Mouse (Mus musculus) hindbrain, embryonic 14.5 days (tissue): Measurements from ENCODE around the gene Stt3b. TPM values are rescaled to one million over a fixed set of nuclear protein-coding genes. Genes with fewer than 3 reads are reported as not detected.

ENCODE experiments used
- ATAC-seq: fragments of 200-750 bp; cut with Nextera tagmentation; 2 replicates; pipeline ENCODE4 v1.8.0; 2017; ENCODE audit warnings: moderate number of reproducible peaks, mild to moderate bottlenecking, moderate TSS enrichment, moderate library complexity; ENCODE audit not compliant: low FRiP score
- DNase-seq: peaks from one replicate; pipeline ENCODE4 v3.0.0-alpha.2; 2015; ENCODE audit warnings: low spot score
- H3K27ac ChIP-seq: fragments of 300-500 bp; sonication (generic); 2 replicates; pipeline ENCODE4 v1.5.1; 2014; ENCODE audit warnings: mild to moderate bottlenecking, moderate library complexity
- H3K27me3 ChIP-seq: fragments of 300-500 bp; sonication (generic); 2 replicates; pipeline ENCODE4 v1.6.1; 2014; ENCODE audit warnings: mild to moderate bottlenecking, low read length, mixed read lengths; ENCODE audit not compliant: control insufficient read depth, insufficient read depth
- H3K36me3 ChIP-seq: fragments of 300-500 bp; sonication (generic); replicated peaks from 2 replicates; pipeline ENCODE4 v1.6.1; 2014; ENCODE audit not compliant: control insufficient read depth, insufficient read depth
- H3K4me1 ChIP-seq: fragments of 300-500 bp; sonication (generic); replicated peaks from 2 replicates; pipeline ENCODE4 v1.6.1; 2014; ENCODE audit warnings: antibody characterized with exemption, low read length, mixed read lengths; ENCODE audit not compliant: control insufficient read depth, insufficient read depth
- H3K4me2 ChIP-seq: fragments of 300-500 bp; sonication (generic); replicated peaks from 2 replicates; pipeline ENCODE4 v1.6.1; 2014; ENCODE audit warnings: mild to moderate bottlenecking, moderate library complexity
- H3K4me3 ChIP-seq: fragments of 300-500 bp; sonication (generic); replicated peaks from 2 replicates; pipeline ENCODE4 v1.5.1; 2014; ENCODE audit warnings: mild to moderate bottlenecking, low read length
- H3K9ac ChIP-seq: fragments of 300-500 bp; sonication (generic); 2 replicates; pipeline ENCODE4 v1.6.1; 2014
- H3K9me3 ChIP-seq: fragments of 300-500 bp; sonication (generic); 2 replicates; pipeline ENCODE4 v1.6.1; 2016; ENCODE audit warnings: low read length; ENCODE audit not compliant: control insufficient read depth
- WGBS: fragments of 180-500 bp; shearing (Covaris S2); extraction: QIAGEN DNeasy Blood & Tissue Kit; methylation state at CpG from one replicate; pipeline ENCODE4 v1.1.7; 2014; 5-methylcytosine and 5-hydroxymethylcytosine counted together
- polyA plus RNA-seq: library from polyadenylated mRNA; unstranded; fragments of >200 nt; fragmentation: Nextera tagmentation; extraction: Ambion mirVana; gene quantifications from 2 replicates; pipeline ENCODE4 v1.2.1, GENCODE M21; 2014

The Stt3b gene
- polyA plus RNA-seq, 1 experiment from 2014 or later = 116 TPM

GRCm38 (mm10) chr9:115214572-115215571 lies 95.3 kb downstream of the Stt3b start:
- ATAC-seq = no peak
- H3K9ac ChIP-seq = no peak overlapping the region
- no peak overlapping the region for H3K27ac ChIP-seq
- H3K36me3 ChIP-seq = no peaks in the 10 kb centered on the region
- DNase-seq = no peak
- no peaks in the 10 kb centered on the region for H3K4me1 ChIP-seq
- H3K9me3 ChIP-seq = no peaks in the 10 kb centered on the region
- 30% methylated on average over 7 of the region's 7 CpGs for WGBS
- no peak overlapping the region for H3K4me2 ChIP-seq
- H3K27me3 ChIP-seq = no peaks in the 10 kb centered on the region
- H3K4me3 ChIP-seq = no peak overlapping the region

GRCm38 (mm10) chr9:115213755-115214264 lies 96.4 kb downstream of the Stt3b start:
- 87% methylated on average over 5 of the region's 5 CpGs for WGBS
- Histone ChIP-seq H3K36me3 (no peaks in the 10 kb centered on the region), H3K27ac (no peak overlapping the region), H3K4me2 (no peak overlapping the region), H3K9me3 (no peaks in the 10 kb centered on the region), H3K9ac (no peak overlapping the region), H3K4me1 (no peaks in the 10 kb centered on the region), H3K27me3 (no peaks in the 10 kb centered on the region), H3K4me3 (no peak overlapping the region)
- DNase-seq = no peak
- no peak for ATAC-seq

- no peak overlapping the region for H3K4me3 ChIP-seq
- H3K4me2 ChIP-seq = no peak overlapping the region
- 0 out of 2 replicates have a peak, but pooled peaks cover 3% of the 10 kb centered on the region for H3K4me1 ChIP-seq
- no peak overlapping the region for H3K9ac ChIP-seq
- no peak for ATAC-seq
- H3K36me3 ChIP-seq = no peaks in the 10 kb centered on the region
- WGBS = 85% methylated on average over 12 of the region's 12 CpGs
- H3K27ac ChIP-seq = no peak overlapping the region
- H3K27me3 ChIP-seq = no peaks in the 10 kb centered on the region
- H3K9me3 ChIP-seq = no peaks in the 10 kb centered on the region
- no peak for DNase-seq
Measured at GRCm38 (mm10) chr9:115210535-115210934, 99.7 kb downstream of the Stt3b start.

DNA sequence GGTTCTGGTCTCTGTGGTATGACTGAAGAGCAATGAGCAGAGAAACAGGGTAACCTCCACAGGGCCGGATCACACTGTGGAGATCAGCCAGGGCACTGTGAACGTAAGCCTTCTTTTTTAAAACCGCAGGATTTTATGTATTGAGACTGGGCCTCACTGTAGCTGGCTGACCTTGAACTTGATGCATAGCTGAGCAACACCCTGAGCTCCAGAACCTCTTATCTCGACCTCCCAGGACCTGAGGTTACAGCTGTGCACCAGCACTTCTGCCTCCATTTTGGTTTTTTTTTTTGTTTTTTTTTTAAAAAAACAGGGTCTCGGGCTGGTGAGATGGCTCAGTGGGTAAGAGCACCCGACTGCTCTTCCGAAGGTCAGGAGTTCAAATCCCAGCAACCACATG lies 100.5 kb downstream of the Stt3b start:
- Histone ChIP-seq H3K4me1 (0 out of 2 replicates have a peak, but pooled peaks cover 3% of the 10 kb centered on the region), H3K4me3 (no peak overlapping the region), H3K27ac (no peak overlapping the region), H3K9me3 (no peaks in the 10 kb centered on the region), H3K27me3 (no peaks in the 10 kb centered on the region), H3K36me3 (no peaks in the 10 kb centered on the region), H3K9ac (no peak overlapping the region), H3K4me2 (no peak overlapping the region)
- no peak for DNase-seq
- WGBS = 87% methylated on average over 7 of the region's 7 CpGs
- ATAC-seq = no peak

DNA sequence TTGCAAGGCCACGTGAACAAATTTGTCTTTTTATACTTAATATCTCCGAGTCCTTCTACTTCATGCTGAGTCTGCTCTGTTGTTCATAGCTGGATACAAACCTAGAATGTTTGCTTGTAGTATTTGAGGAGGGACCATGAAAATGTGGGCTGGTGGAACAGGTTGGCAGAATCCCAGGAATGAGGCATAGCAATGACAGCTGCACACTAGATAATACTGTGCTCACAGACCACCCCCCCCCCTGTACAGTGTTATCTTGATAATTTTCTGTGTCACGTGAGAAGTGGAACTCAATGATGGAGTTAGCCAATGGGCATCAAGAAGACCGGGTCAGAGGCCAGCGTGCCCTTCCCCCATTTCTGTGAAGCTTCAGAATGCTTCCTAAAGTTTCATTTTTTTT lies 104.0 kb downstream of the Stt3b start:
- ATAC-seq (no peak), DNase-seq (no peak)
- H3K4me1 ChIP-seq = 0 out of 2 replicates have a peak, but pooled peaks cover 3% of the 10 kb centered on the region
- 60% methylated on average over 5 of the region's 5 CpGs for WGBS
- H3K9ac ChIP-seq = no peak overlapping the region
- no peaks in the 10 kb centered on the region for H3K9me3 ChIP-seq
- no peaks in the 10 kb centered on the region for H3K36me3 ChIP-seq
- H3K4me2 ChIP-seq = no peak overlapping the region
- no peak overlapping the region for H3K4me3 ChIP-seq
- no peak overlapping the region for H3K27ac ChIP-seq
- H3K27me3 ChIP-seq = no peaks in the 10 kb centered on the region

DNA sequence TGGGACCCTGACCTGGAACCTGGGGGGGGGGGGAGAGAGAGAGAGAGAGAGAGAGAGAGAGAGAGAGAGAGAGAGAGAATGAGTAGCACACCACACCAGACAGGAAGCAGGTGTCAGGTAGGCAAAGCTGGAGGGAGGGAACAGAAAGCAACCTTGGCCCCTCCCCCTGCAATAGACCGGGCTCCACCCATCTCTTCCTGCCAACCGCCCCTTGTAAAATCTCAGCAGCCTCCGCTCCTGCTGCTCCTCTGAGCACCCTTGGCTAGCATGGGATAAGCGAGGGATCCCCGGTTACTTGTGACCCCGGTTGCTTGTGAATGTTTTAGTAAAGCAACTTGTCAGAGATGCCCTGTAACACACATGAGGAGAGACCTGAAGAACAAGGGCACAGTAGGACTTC lies 104.7 kb downstream of the Stt3b start:
- H3K36me3 ChIP-seq = no peaks in the 10 kb centered on the region
- WGBS = 12% methylated on average over 6 of the region's 6 CpGs
- H3K9me3 ChIP-seq = no peaks in the 10 kb centered on the region

GRCm38 (mm10) chr9:115203136-115203535 lies 107.1 kb downstream of the Stt3b start:
- WGBS = 59% methylated on average over 6 of the region's 6 CpGs
- H3K27me3 ChIP-seq = no peaks in the 10 kb centered on the region
- DNase-seq (no peak), ATAC-seq (no peak)
- H3K36me3 ChIP-seq = no peaks in the 10 kb centered on the region
- no peak overlapping the region for H3K27ac ChIP-seq
- no peaks in the 10 kb centered on the region for H3K9me3 ChIP-seq
- H3K4me1 ChIP-seq = 0 out of 2 replicates have a peak, but pooled peaks cover 3% of the 10 kb centered on the region
- no peak overlapping the region for H3K4me3 ChIP-seq
- H3K9ac ChIP-seq = no peak overlapping the region
- no peak overlapping the region for H3K4me2 ChIP-seq

More for the DNA sequence above, 104.7 kb downstream of the Stt3b start:
- Histone ChIP-seq H3K4me3 (no peak overlapping the region), H3K4me2 (no peak overlapping the region), H3K4me1 (0 out of 2 replicates have a peak, but pooled peaks cover 3% of the 10 kb centered on the region), H3K27ac (no peak overlapping the region), H3K9ac (no peak overlapping the region), H3K27me3 (no peaks in the 10 kb centered on the region)
- no peak for DNase-seq
- ATAC-seq = no peak

GRCm38 (mm10) chr9:115201264-115201663 lies 109.0 kb downstream of the Stt3b start:
- no peaks in the 10 kb centered on the region for H3K36me3 ChIP-seq
- H3K9ac ChIP-seq = no peak overlapping the region
- 0 out of 2 replicates have a peak, but pooled peaks cover 3% of the 10 kb centered on the region for H3K4me1 ChIP-seq
- ATAC-seq (no peak), DNase-seq (no peak)
- no peak overlapping the region for H3K4me2 ChIP-seq
- no peak overlapping the region for H3K27ac ChIP-seq
- 89% methylated on average over 6 of the region's 6 CpGs for WGBS
- no peak overlapping the region for H3K4me3 ChIP-seq
- H3K9me3 ChIP-seq = no peaks in the 10 kb centered on the region
- no peaks in the 10 kb centered on the region for H3K27me3 ChIP-seq

GRCm38 (mm10) chr9:115200166-115200862 lies 109.9 kb downstream of the Stt3b start:
- Histone ChIP-seq H3K36me3 (no peaks in the 10 kb centered on the region), H3K4me2 (no peak overlapping the region), H3K27me3 (no peaks in the 10 kb centered on the region), H3K9ac (no peak overlapping the region), H3K9me3 (no peaks in the 10 kb centered on the region), H3K4me1 (no peaks in the 10 kb centered on the region), H3K4me3 (no peak overlapping the region), H3K27ac (no peak overlapping the region)
- DNase-seq (no peak), ATAC-seq (no peak)
- 92% methylated on average over 15 of the region's 15 CpGs for WGBS
